Mouse (Mus musculus) E14TG2a.4 (cell line): ENCODE data around the gene Hoxd9.

ENCODE experiments used
- CTCF ChIP-seq: conservative IDR thresholded peaks from 2 replicates; pipeline ENCODE4 v1.5.1; 2014; ENCODE audit warnings: low read length
- NANOG ChIP-seq: IDR thresholded peaks from 2 replicates; pipeline ENCODE4 v1.6.1; 2014; ENCODE audit warnings: borderline replicate concordance, low read length, mixed read lengths

DNA sequence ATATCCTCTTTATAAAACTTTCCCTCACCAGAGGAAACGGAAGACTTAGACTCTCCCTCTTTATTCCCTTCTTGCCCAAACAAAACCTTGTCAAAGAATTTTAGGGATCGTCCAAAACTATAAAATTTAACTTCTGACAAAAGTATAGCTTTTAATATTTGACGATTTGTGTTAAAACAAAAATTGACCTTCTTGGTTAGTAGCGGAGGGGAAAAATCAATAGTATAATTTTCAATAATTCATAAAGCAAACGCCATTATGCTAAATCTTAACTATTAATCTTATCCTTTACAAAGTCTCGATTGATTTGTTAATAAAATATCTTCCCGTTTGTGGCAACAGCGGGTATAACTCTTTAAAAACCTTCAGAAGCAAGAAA, 7.2 kb upstream of the Hoxd9 start:
- TF ChIP-seq CTCF (no peak), NANOG (no peak)
